Mouse (Mus musculus) limb, embryonic 12.5 days (tissue): ENCODE measurements at regions not wholly inside any gene's neighbourhood (a gene's known extent, or its start where the extent isn't known, plus 50 kb on each side); places are given as distances from the start of the nearest gene placed in this dataset.

Source experiments
- ATAC-seq: fragments of 200-750 bp; cut with Nextera tagmentation; 2 replicates; pipeline ENCODE4 v1.8.0; 2017; ENCODE audit warnings: low read depth, moderate TSS enrichment; ENCODE audit not compliant: insufficient number of reproducible peaks, insufficient read depth, low FRiP score, low TSS enrichment
- H3K27ac ChIP-seq: fragments of 300-500 bp; sonication (generic); 2 replicates; pipeline ENCODE4 v1.5.1; 2016; ENCODE audit warnings: mild to moderate bottlenecking, moderate library complexity
- H3K27me3 ChIP-seq: fragments of 300-500 bp; sonication (generic); 2 replicates; pipeline ENCODE4 v1.6.1; 2016; ENCODE audit warnings: mild to moderate bottlenecking, moderate library complexity
- H3K36me3 ChIP-seq: fragments of 300-500 bp; sonication (generic); 2 replicates; pipeline ENCODE4 v1.6.1; 2016; ENCODE audit warnings: mild to moderate bottlenecking, moderate library complexity
- H3K4me1 ChIP-seq: fragments of 300-500 bp; sonication (generic); replicated peaks from 2 replicates; pipeline ENCODE4 v1.6.1; 2016
- H3K4me2 ChIP-seq: fragments of 300-500 bp; sonication (generic); 2 replicates; pipeline ENCODE4 v1.6.1; 2016; ENCODE audit warnings: mild to moderate bottlenecking, moderate library complexity
- H3K4me3 ChIP-seq: fragments of 300-500 bp; sonication (generic); replicated peaks from 2 replicates; pipeline ENCODE4 v1.5.1; 2016; ENCODE audit warnings: mild to moderate bottlenecking
- H3K9ac ChIP-seq: fragments of 300-500 bp; sonication (generic); replicated peaks from 2 replicates; pipeline ENCODE4 v1.6.1; 2016; ENCODE audit warnings: mild to moderate bottlenecking, moderate library complexity
- H3K9me3 ChIP-seq: fragments of 300-500 bp; sonication (generic); 2 replicates; pipeline ENCODE4 v1.6.1; 2016; ENCODE audit warnings: mild to moderate bottlenecking, moderate library complexity
- whole genome bisulfite sequencing: fragments of 180-500 bp; shearing (Covaris S2); methylation state at CpG from one replicate; pipeline ENCODE4 v1.1.7; 2016; 5-methylcytosine and 5-hydroxymethylcytosine counted together

- WGBS, result 89% methylated on average over 8 of the region's 8 CpGs
- no peak overlapping the region for H3K9ac ChIP-seq
- H3K4me3 ChIP-seq, result no peak overlapping the region
- no peaks in the 10 kb centered on the region for H3K27me3 ChIP-seq
- H3K27ac ChIP-seq, result no peak overlapping the region
- no peak for ATAC-seq
- no peaks in the 10 kb centered on the region for H3K9me3 ChIP-seq
- H3K4me2 ChIP-seq, result no peak overlapping the region
- no peaks in the 10 kb centered on the region for H3K36me3 ChIP-seq
- no peaks in the 10 kb centered on the region for H3K4me1 ChIP-seq
Observed at GRCm38 (mm10) chr2:103205046-103205445, 98.0 kb downstream of the Ehf start.

- H3K9ac ChIP-seq, result no peak overlapping the region
- H3K27ac ChIP-seq, result no peak overlapping the region
- ATAC-seq, result no peak
- H3K4me1 ChIP-seq, result no peaks in the 10 kb centered on the region
- H3K4me2 ChIP-seq, result no peak overlapping the region
- H3K36me3 ChIP-seq, result no peaks in the 10 kb centered on the region
- no peaks in the 10 kb centered on the region for H3K27me3 ChIP-seq
- 96% methylated on average over 5 of the region's 5 CpGs for WGBS
- H3K4me3 ChIP-seq, result no peak overlapping the region
- no peaks in the 10 kb centered on the region for H3K9me3 ChIP-seq
Observed at GRCm38 (mm10) chr2:103208370-103208769, 94.7 kb downstream of the Ehf start.

- Histone ChIP-seq H3K9me3 (no peaks in the 10 kb centered on the region), H3K36me3 (no peaks in the 10 kb centered on the region), H3K4me2 (no peak overlapping the region), H3K27ac (no peak overlapping the region), H3K9ac (no peak overlapping the region), H3K4me1 (no peaks in the 10 kb centered on the region), H3K4me3 (no peak overlapping the region), H3K27me3 (no peaks in the 10 kb centered on the region)
- no peak for ATAC-seq
- 88% methylated on average over 2 of the region's 2 CpGs for WGBS
Observed at GRCm38 (mm10) chr2:103209056-103209455, 94.0 kb downstream of the Ehf start.

GRCm38 (mm10) chr2:103209512-103209981 lies 93.5 kb downstream of the Ehf start:
- ATAC-seq, result no peak
- no peaks in the 10 kb centered on the region for H3K27me3 ChIP-seq
- no peaks in the 10 kb centered on the region for H3K36me3 ChIP-seq
- WGBS, result 91% methylated on average over 6 of the region's 6 CpGs
- no peak overlapping the region for H3K4me3 ChIP-seq
- H3K27ac ChIP-seq, result no peak overlapping the region
- H3K4me1 ChIP-seq, result no peaks in the 10 kb centered on the region
- H3K9me3 ChIP-seq, result no peaks in the 10 kb centered on the region
- no peak overlapping the region for H3K9ac ChIP-seq
- H3K4me2 ChIP-seq, result no peak overlapping the region

GRCm38 (mm10) chr2:103211179-103211578 lies 91.9 kb downstream of the Ehf start:
- no peak for ATAC-seq
- Histone ChIP-seq H3K4me2 (no peak overlapping the region), H3K4me1 (no peaks in the 10 kb centered on the region), H3K27me3 (no peaks in the 10 kb centered on the region), H3K27ac (no peak overlapping the region), H3K4me3 (no peak overlapping the region), H3K36me3 (no peaks in the 10 kb centered on the region), H3K9ac (no peak overlapping the region), H3K9me3 (no peaks in the 10 kb centered on the region)
- WGBS, result 67% methylated on average over 3 of the region's 3 CpGs
